Mouse (Mus musculus): ENCODE data around the gene Fyco1. TPM values are rescaled to one million over a fixed set of nuclear protein-coding genes. Genes with fewer than 3 reads are reported as not detected.

The Fyco1 gene
- polyA plus RNA-seq (2015; fragmentation: Nextera tagmentation; extraction: Ambion mirVana), result 9.4 and 9.6 TPM in 2 replicates

DNA sequence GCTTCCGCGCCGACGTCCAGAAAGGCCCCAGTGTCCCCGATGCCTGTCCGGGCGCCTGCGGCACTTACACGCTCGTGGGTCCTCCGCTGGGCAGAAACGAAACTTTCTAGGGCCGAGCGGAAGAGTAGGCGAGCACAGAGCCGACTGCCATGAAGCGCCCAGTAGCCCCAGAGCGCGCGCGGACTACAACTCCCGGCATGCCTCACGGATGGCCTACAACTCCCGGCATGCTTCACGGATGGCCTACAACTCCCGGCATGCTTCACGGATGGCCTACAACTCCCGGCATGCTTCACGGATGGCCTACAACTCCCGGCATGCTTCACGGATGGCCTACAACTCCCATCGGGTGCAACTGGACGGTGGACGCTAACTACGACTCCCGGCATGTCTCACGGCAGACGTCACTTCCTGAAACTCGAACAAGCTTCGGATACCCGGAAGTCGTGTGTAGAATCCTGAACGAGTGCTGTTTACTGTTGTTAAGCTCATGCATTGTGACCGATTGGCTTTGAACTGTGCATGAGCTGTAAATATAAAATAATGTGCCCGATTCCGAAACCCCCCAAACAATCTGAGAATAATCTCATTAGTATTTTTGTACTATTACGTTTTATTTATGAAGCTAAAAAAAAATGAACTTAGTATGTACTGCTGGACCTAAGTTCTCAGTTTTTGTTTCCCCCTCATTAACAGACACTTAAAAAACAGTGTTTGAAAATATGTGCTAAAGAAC is at the start of gene Fyco1:
TSS of gene Fyco1 (minus strand) at position 187 of the 736 bp plus-strand sequence.
- H3K9ac ChIP-seq, result peak within 1 kb of the TSS; percentile 80
- peaks cover 12% of the 10 kb centered on the region for H3K4me1 ChIP-seq (replicated peaks)
- H3K9me3 ChIP-seq, result no peaks in the 10 kb centered on the region
- H3K36me3 ChIP-seq, result no peaks in the 10 kb centered on the region
- peak; percentile 98 for ATAC-seq (ENCODE audit: low read depth)
- WGBS, result under 1% methylated on average over 47 of the region's 47 CpGs
- H3K27me3 ChIP-seq, result 0 out of 2 replicates have a peak, but pooled peaks cover 3% of the 10 kb centered on the region
- peak within 1 kb of the TSS; percentile 86 for H3K27ac ChIP-seq (replicated peaks)
- peak within 1 kb of the TSS; percentile 75 for H3K4me3 ChIP-seq
- H3K4me2 ChIP-seq, result peak within 1 kb of the TSS; percentile 86

DNA sequence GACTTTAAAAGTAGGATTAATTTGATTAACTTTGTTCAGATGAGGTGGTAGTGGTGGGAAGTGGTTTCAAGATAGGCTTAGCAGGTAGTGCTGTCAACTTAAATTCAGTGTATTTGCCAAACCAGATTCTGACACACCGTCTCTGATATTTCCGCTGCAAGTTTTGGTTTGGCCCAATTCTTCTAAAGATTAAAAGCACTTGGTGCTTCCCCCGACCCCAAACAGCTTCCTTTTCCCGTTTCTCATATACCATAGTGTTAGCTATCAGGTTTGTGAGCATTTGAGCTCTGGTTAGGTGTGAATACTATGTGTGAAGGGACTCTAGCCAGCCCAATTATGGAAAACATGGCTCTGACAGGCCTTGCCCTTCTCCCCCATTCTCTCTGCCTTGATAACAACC is 20.4 kb upstream of the Fyco1 start:
- 81% methylated on average over 4 of the region's 4 CpGs for WGBS
- ATAC-seq (ENCODE audit: low read depth), result no peak
- Histone ChIP-seq H3K4me3 (no peak overlapping the region), H3K9me3 (no peaks in the 10 kb centered on the region), H3K36me3 (no peaks in the 10 kb centered on the region), H3K4me2 (no peak overlapping the region), H3K4me1 (replicated peaks) (no peaks in the 10 kb centered on the region), H3K9ac (no peak overlapping the region), H3K27me3 (no peaks in the 10 kb centered on the region), H3K27ac (replicated peaks) (no peak overlapping the region)

DNA sequence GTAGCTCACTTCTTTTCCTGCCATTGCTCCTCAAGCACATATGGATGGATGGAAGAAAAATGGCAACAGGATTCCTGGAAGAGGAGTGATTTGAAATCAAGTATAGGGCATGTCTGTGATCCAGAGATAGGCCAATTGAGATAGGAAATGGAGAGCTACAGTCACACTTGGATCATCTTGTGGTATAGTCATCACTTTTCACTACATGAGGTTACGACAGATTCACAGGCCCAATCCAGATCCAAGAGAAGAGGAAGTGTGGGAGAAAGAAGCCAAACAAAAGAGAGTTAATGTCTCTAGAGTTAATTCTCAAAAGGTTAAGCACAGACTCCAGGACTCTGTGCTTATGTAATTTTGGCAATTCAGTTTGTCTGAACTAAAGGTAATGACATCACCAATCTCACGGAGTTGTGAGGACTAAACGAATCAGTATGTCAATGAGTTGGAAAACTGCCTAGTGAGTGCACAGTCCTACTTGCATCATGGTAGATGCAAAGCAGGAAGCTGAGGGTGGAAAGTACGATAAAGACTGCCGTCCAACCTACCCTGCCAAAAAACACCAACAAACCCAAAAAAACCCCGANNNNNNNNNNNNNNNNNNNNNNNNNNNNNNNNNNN is 17.6 kb upstream of the Fyco1 start:
- 55% methylated on average over 6 of the region's 6 CpGs for WGBS
- Histone ChIP-seq H3K4me3 (no peak overlapping the region), H3K9me3 (no peaks in the 10 kb centered on the region), H3K27ac (replicated peaks) (no peak overlapping the region), H3K27me3 (no peaks in the 10 kb centered on the region), H3K4me1 (replicated peaks) (no peaks in the 10 kb centered on the region), H3K4me2 (no peak overlapping the region), H3K36me3 (no peaks in the 10 kb centered on the region), H3K9ac (no peak overlapping the region)
- ATAC-seq (ENCODE audit: low read depth), result no peak

DNA sequence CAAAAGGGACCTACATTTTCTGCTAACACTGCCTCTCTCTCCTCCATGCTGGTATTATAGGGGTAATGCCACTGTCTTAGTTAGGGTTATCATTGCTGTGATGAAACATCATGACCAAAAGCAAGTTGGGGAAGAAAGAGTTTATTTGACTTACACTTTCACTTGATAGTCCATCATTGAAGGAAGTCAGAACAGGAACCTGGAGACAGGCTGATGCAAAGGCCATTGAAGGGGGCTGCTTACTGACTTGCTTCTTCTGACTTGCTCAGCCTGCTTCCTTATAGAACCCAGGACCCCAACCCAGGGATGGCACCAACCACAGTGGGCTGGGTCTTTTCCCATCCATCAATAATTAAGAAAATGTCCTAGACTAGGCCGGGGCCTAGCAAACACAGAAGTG is 11.9 kb upstream of the Fyco1 start:
- no peak for ATAC-seq (ENCODE audit: low read depth)
- H3K4me1 ChIP-seq (replicated peaks), result no peaks in the 10 kb centered on the region
- H3K27me3 ChIP-seq, result no peaks in the 10 kb centered on the region
- no peak overlapping the region for H3K27ac ChIP-seq (replicated peaks)
- H3K4me2 ChIP-seq, result no peak overlapping the region
- H3K9me3 ChIP-seq, result no peaks in the 10 kb centered on the region
- no peaks in the 10 kb centered on the region for H3K36me3 ChIP-seq
- H3K4me3 ChIP-seq, result no peak overlapping the region
- H3K9ac ChIP-seq, result no peak overlapping the region
- 96% methylated on average over 1 of the region's 1 CpGs for WGBS

DNA sequence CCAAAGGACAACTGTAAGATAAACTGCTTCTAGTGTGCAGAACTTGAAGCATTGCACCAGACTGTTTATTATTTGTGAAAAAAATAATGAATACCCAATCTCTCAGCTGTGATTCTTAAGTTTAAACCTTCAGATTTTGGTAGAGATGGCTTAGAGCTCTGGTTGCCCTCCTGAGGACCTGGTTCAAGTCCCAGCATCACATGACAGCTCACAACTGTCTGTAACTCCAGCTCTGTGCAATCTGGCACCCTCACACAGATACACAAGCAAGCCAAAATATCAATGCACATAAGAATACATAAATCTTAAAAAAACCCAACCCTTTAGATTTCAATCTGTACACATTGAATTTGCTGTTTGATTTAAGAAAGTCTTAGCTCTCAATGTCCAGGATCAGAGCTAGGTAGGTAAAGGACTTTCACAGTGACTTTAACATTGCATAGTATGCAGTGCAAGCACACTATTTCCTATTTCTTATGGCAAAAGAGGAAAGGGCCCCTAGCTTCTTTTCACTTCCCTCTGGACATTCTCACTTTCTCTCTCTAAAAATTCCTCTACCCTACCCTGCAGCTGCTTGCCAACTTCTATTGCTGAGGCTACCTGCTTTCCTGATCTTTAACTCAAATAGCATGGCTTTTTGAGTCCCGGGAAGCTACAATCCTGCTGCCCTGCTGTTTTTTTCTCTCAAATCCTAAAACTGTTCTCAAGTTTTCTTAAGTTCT is 11.4 kb upstream of the Fyco1 start:
- Histone ChIP-seq H3K4me2 (no peak overlapping the region), H3K9me3 (no peaks in the 10 kb centered on the region), H3K27me3 (no peaks in the 10 kb centered on the region), H3K4me3 (no peak overlapping the region), H3K27ac (replicated peaks) (no peak overlapping the region), H3K4me1 (replicated peaks) (no peaks in the 10 kb centered on the region), H3K9ac (no peak overlapping the region), H3K36me3 (no peaks in the 10 kb centered on the region)
- ATAC-seq (ENCODE audit: low read depth), result no peak
- 85% methylated on average over 1 of the region's 1 CpGs for WGBS

DNA sequence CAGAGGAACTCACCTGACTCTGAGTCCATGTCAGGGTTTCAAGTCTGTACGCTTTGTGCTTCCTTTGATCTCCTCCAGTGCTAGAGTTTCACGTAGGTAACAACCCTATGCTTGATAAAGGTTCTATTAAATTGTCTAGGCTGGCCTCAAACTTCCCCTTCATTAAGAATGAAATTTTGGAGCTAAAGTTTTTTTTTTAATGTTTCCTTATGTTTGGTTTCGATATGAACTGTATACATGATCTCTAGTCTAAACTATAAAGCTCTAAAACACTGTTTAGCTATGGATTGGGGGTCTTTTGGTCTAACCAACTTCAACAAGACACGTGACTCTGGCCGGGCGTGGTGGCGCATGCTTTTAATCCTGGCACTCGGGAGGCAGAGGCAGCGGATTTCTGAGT is 10.2 kb upstream of the Fyco1 start, which contains the start of gene Xcr1:
TSS of gene Xcr1 (minus strand) at position 101 of the 400 bp plus-strand sequence.
- H3K4me3 ChIP-seq, result no peak within 1 kb of the TSS
- no peak for ATAC-seq (ENCODE audit: low read depth)
- no peaks in the 10 kb centered on the region for H3K27me3 ChIP-seq
- no peaks in the 10 kb centered on the region for H3K4me1 ChIP-seq (replicated peaks)
- no peak within 1 kb of the TSS for H3K4me2 ChIP-seq
- no peaks in the 10 kb centered on the region for H3K36me3 ChIP-seq
- no peak within 1 kb of the TSS for H3K27ac ChIP-seq (replicated peaks)
- H3K9ac ChIP-seq, result no peak within 1 kb of the TSS
- WGBS, result 89% methylated on average over 9 of the region's 9 CpGs
- no peaks in the 10 kb centered on the region for H3K9me3 ChIP-seq

DNA sequence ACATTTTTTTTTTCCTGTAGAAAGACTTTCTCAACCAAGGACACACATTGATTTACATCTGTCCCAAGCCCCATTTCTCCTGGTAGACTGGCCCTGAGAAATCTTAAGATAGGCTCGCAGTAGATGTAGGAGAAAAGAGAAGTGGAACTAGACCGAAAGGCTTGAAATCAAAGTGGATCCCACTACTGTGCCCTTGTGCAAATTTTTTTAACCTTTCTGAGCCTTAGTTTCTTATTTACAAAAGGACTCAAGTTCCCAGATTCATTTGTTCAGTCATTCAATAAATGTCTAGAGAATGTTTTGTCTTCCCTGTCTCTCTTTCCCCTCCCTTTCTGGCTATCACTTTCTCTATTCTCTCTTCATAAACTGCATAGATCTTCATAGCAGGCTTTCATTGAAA is 5.1 kb upstream of the Fyco1 start:
- Histone ChIP-seq H3K36me3 (no peaks in the 10 kb centered on the region), H3K9ac (no peak overlapping the region), H3K27ac (replicated peaks) (no peak overlapping the region), H3K4me3 (no peak overlapping the region), H3K4me2 (no peak overlapping the region), H3K4me1 (replicated peaks) (peaks cover 4% of the 10 kb centered on the region), H3K9me3 (no peaks in the 10 kb centered on the region), H3K27me3 (0 out of 2 replicates have a peak, but pooled peaks cover 3% of the 10 kb centered on the region)
- no peak for ATAC-seq (ENCODE audit: low read depth)
- 88% methylated on average over 2 of the region's 2 CpGs for WGBS

DNA sequence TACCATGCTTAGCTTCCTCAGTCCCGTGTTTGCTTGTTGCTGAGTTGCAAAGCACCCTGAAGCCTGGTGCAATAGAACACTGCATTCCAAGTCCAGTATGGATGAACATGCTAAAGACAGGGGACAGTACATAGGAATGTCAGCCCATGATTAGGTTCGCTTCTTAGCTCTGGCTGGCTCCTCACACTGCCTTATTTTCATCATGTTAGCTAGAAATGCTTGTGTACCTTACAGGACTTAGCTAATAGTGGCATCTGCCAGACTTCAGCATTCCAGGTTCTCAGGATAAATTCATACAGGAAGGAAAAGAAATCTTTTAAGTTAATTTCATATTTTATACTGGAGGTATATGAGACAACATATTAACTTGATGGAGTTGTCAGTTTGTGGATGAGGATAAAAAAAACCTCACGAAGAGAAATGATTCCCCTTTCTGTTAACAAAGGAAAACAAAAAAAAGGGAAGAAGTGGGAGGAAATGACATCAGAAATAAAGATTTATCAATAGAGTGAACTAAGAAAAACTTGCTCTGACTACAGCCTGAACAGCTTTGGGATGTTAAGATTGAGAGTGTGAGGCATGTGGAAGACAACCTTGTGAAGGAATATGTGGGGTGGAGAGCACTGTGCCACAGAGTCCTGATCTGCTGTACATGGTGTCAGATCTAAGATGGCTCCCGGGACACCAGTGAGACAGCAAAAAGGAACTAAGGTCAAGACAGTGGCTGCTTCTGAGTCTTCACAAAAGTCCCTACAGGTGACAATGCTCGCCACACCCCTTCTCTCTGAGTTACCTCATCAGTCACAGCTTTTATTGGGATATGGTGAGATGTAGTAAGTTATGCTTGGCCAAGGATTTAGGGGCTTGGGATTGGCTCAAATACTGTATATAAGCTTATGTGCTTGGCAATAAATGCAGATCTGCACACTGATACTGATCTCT is 1.0 kb upstream of the Fyco1 start:
- ATAC-seq (ENCODE audit: low read depth), result peak; percentile 52
- peak overlapping the region; percentile 72 for H3K9ac ChIP-seq
- 63% methylated on average over 5 of the region's 5 CpGs for WGBS

DNA sequence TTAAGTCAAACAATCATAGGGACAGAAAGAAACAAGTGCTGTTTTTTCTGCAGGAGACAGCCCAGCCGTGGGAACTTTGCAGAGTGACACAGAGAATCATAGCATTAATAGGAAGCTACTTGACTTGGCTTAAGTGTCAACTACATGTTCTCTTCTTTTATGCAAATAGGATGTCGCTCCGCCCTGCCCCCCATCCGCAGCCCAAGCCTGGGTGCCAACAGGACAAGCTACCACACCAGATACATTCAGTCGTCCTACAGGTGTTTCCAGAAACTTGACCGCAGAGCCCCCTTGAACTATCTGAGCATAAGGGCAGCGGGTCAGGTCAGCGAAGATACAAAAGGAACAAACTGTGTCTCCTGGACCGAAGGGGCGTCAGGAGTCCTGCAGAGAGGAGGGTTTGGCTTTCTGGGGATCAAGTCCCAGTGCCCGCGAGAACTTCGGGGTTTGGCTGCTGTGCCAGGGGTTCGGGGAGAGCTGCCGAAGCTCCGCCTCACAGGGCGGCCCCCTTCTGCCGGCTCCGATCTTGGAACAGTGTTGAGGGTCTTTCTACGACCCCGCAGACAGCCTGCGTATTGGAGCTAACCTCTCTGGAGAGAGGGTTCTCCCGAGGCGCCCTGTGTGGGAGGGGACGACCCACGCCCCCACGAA is 512 bp downstream of the Fyco1 start:
- ATAC-seq (ENCODE audit: low read depth), result peak; percentile 85
- Histone ChIP-seq H3K9me3 (no peaks in the 10 kb centered on the region), H3K4me3 (peak overlapping the region; percentile 75), H3K36me3 (no peaks in the 10 kb centered on the region), H3K27ac (replicated peaks) (peak overlapping the region; percentile 86), H3K4me2 (peak overlapping the region; percentile 86), H3K4me1 (replicated peaks) (peaks cover 12% of the 10 kb centered on the region), H3K27me3 (0 out of 2 replicates have a peak, but pooled peaks cover 3% of the 10 kb centered on the region), H3K9ac (peak overlapping the region; percentile 80)
- under 1% methylated on average over 27 of the region's 27 CpGs for WGBS

More for the DNA sequence above, 1.0 kb upstream of the Fyco1 start:
- H3K36me3 ChIP-seq, result no peaks in the 10 kb centered on the region
- H3K4me3 ChIP-seq, result peak overlapping the region; percentile 34
- H3K4me2 ChIP-seq, result peak overlapping the region; percentile 65
- peaks cover 12% of the 10 kb centered on the region for H3K4me1 ChIP-seq (replicated peaks)
- 0 out of 2 replicates have a peak, but pooled peaks cover 3% of the 10 kb centered on the region for H3K27me3 ChIP-seq
- no peaks in the 10 kb centered on the region for H3K9me3 ChIP-seq
- H3K27ac ChIP-seq (replicated peaks), result peak overlapping the region; percentile 46; the same call in 1 of the 2 replicates

DNA sequence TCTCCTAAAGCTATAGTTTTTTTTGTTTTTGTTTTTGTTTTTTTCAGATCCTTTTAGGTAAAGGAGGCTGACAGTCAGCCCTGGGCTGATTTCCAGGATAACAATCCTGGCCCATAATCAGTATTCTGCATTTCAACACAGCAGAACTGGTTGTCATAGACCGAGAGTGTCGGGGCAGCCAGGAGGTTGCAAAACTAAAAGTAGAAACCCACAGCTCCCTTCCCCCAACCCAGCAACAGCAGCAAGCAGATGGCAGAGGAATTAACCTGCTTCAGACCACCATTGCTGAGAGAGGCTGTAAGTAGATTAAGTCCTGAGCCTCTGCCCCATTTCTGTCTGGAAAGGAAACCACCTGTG is 1.0 kb downstream of the Fyco1 start:
- H3K9ac ChIP-seq, result 0 out of 2 replicates have a peak overlapping the region, but pooled peaks have one; percentile 80
- no peaks in the 10 kb centered on the region for H3K36me3 ChIP-seq
- peak overlapping the region; percentile 75 for H3K4me3 ChIP-seq
- H3K4me2 ChIP-seq, result peak overlapping the region; percentile 86
- no peak for ATAC-seq (ENCODE audit: low read depth)
- H3K27ac ChIP-seq (replicated peaks), result peak overlapping the region; percentile 86
- WGBS, result 36% methylated on average over 2 of the region's 2 CpGs
- H3K9me3 ChIP-seq, result no peaks in the 10 kb centered on the region
- H3K4me1 ChIP-seq (replicated peaks), result peaks cover 12% of the 10 kb centered on the region
- 0 out of 2 replicates have a peak, but pooled peaks cover 3% of the 10 kb centered on the region for H3K27me3 ChIP-seq
